Mouse (Mus musculus) spleen, adult 2 months (tissue): ENCODE measurements at regions not wholly inside any gene's neighbourhood (a gene's known extent, or its start where the extent isn't known, plus 50 kb on each side); places are given as distances from the start of the nearest gene placed in this dataset.

Experiments
- CTCF ChIP-seq: fragments of 200-500 bp; IDR thresholded peaks from 2 replicates; pipeline ENCODE4 v1.5.1; 2011; ENCODE audit warnings: mild to moderate bottlenecking, inconsistent platforms; ENCODE audit not compliant: insufficient read depth, insufficient read length, insufficient replicate concordance; ENCODE audit errors: extremely low read depth
- POLR2A ChIP-seq: fragments of 200-500 bp; IDR thresholded peaks from 2 replicates; pipeline ENCODE4 v1.6.1; 2011; ENCODE audit warnings: low read depth, low read length, inconsistent platforms

DNA sequence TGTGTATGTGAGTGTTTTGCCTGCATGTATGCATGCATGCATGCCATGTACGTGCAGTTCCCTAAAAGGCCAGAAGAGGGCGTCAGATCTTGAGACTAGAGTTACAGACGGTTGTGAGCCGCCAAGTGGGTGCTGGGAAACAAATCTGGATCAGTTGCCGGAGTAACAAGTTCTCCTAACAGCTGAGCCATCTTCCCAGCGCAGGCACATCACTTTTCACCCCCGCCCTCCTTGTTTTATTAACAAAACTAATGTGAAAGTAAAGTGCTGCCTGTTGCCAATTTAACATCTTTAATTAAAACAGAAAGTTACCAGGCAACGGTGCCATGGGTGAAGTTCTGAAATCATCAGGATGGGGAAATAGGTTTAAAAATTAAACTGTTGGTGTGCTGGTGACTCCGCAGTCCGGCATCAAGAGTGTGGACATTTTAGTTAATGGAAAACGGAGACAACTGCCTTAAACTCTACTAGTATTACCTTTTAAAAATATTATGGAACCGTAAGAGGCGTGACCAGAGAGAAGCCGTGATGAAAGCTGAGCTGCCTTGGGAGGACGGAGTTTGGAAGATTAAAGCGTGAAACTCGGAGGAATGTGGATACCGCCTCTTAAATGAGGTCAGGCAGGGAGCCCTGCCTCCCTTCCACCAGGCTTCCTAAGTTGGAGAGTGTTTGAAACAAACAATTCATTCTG lies 91.9 kb upstream of the Lsm14a start:
- TF ChIP-seq CTCF (no peak), POLR2A (no peak)
